Comparison of ENCODE assay signal across 10 mouse cellular contexts in genomic region chr4:133877850-133878755, GRCm38 (mm10). TPM values are rescaled to one million over a fixed set of nuclear protein-coding genes. Genes with fewer than 3 reads are reported as not detected.
A peak's percentile ranks its signal among the peaks of the same experiment; 100 is the strongest.
DNase-seq lines count a peak whose midpoint lies in the region; ATAC-seq and TF ChIP-seq lines count a peak whose summit lies in the region.
"Had no signal": no experiment of that assay in that cellular context is flagged by ENCODE, and none has a peak within 500 bp of the region (broad histone marks: within the 10 kb centered on the region; RNA-seq: fewer than 3 reads in every experiment).

No protein-coding gene starts in this region.

- no peaks in the 10 kb centered on the region for H3K36me3 ChIP-seq in hindbrain, embryonic 11.5 days (ENCODE audit: control insufficient read depth, insufficient read depth, low read length)
- peaks cover 3% of the 10 kb centered on the region; the same call in 1 of the 2 replicates for H3K36me3 ChIP-seq in hindbrain, embryonic 16.5 days (ENCODE audit: control insufficient read depth, insufficient read depth, low read length)
- no peaks in the 10 kb centered on the region for H3K36me3 ChIP-seq in C2C12 (ENCODE audit: control insufficient read depth, insufficient read depth)
- no peaks in the 10 kb centered on the region for H3K36me3 ChIP-seq in liver, embryonic 15.5 days (replicated peaks)
- H3K36me3 ChIP-seq in hindbrain, embryonic 12.5 days, result no peaks in the 10 kb centered on the region
- H3K36me3 ChIP-seq: forebrain, embryonic 12.5 days had no signal

- H3K27ac ChIP-seq in hindbrain, embryonic 11.5 days (ENCODE audit: low read depth, low read length), result no peak overlapping the region
- no peak overlapping the region for H3K27ac ChIP-seq in hindbrain, embryonic 16.5 days (ENCODE audit: low read depth, low read length)
- H3K27ac ChIP-seq in bone marrow, adult 2 months (ENCODE audit: control insufficient read depth, insufficient read depth, low read depth, low read length, poor library complexity), result no peak overlapping the region
- peak overlapping the region; percentile 98; the same call in 1 of the 2 replicates for H3K27ac ChIP-seq in liver, embryonic 15.5 days (replicated peaks)
- no peak overlapping the region for H3K27ac ChIP-seq in hindbrain, embryonic 12.5 days
- H3K27ac ChIP-seq: forebrain, embryonic 12.5 days had no signal

- no peak overlapping the region for H3K4me2 ChIP-seq in hindbrain, embryonic 11.5 days (replicated peaks; ENCODE audit: low read depth, low read length)
- H3K4me2 ChIP-seq in hindbrain, embryonic 16.5 days (ENCODE audit: low read length), result no peak overlapping the region
- H3K4me2 ChIP-seq in liver, embryonic 15.5 days, result no peak overlapping the region
- no peak overlapping the region for H3K4me2 ChIP-seq in hindbrain, embryonic 12.5 days (replicated peaks)
- H3K4me2 ChIP-seq: forebrain, embryonic 12.5 days had no signal

- no peaks in the 10 kb centered on the region for H3K79me3 ChIP-seq in C2C12 (ENCODE audit: low read depth)

- H3K9me3 ChIP-seq in hindbrain, embryonic 11.5 days (ENCODE audit: control insufficient read depth, low read length), result no peaks in the 10 kb centered on the region
- no peaks in the 10 kb centered on the region for H3K9me3 ChIP-seq in hindbrain, embryonic 16.5 days (ENCODE audit: control insufficient read depth, low read length)
- no peaks in the 10 kb centered on the region for H3K9me3 ChIP-seq in liver, embryonic 15.5 days (replicated peaks)
- no peaks in the 10 kb centered on the region for H3K9me3 ChIP-seq in hindbrain, embryonic 12.5 days (replicated peaks)
- H3K9me3 ChIP-seq: forebrain, embryonic 12.5 days had no signal

- H3K4me1 ChIP-seq in hindbrain, embryonic 11.5 days (replicated peaks; ENCODE audit: control insufficient read depth, insufficient read depth, low read length), result no peaks in the 10 kb centered on the region
- H3K4me1 ChIP-seq in hindbrain, embryonic 16.5 days (ENCODE audit: control insufficient read depth, insufficient read depth, low read depth, low read length), result no peaks in the 10 kb centered on the region
- peaks cover 6% of the 10 kb centered on the region; the same call in 1 of the 2 replicates for H3K4me1 ChIP-seq in bone marrow, adult 2 months (ENCODE audit: control insufficient read depth, insufficient read depth, low read length)
- H3K4me1 ChIP-seq in liver, embryonic 15.5 days (replicated peaks), result peaks cover 79% of the 10 kb centered on the region
- H3K4me1 ChIP-seq in hindbrain, embryonic 12.5 days, result no peaks in the 10 kb centered on the region

- no peak overlapping the region for H3ac ChIP-seq in C2C12 (ENCODE audit: control insufficient read depth, insufficient read length, low read depth)

- TF ChIP-seq POLR2A in bone marrow, adult 2 months (IDR thresholded peaks at IDR 0.05; ENCODE audit: borderline replicate concordance, control insufficient read depth, low read depth, low read length), result no peak

- ATAC-seq in hindbrain, embryonic 11.5 days (ENCODE audit: low FRiP score), result no peak
- no peak for ATAC-seq in hindbrain, embryonic 16.5 days
- ATAC-seq in liver, embryonic 15.5 days (ENCODE audit: insufficient read depth), result no peak
- no peak for ATAC-seq in hindbrain, embryonic 12.5 days (ENCODE audit: low FRiP score)
- no peak for ATAC-seq in inflammation-experienced regulatory T-cells, adult 6 months

- TF ChIP-seq CTCF in C2C12 (IDR thresholded peaks at IDR 0.05; ENCODE audit: control insufficient read depth, insufficient read depth, insufficient read length), result peak; percentile 40
- peak; percentile 85 for TF ChIP-seq CTCF in bone marrow, adult 2 months (IDR thresholded peaks at IDR 0.05; ENCODE audit: control insufficient read depth, insufficient read depth, low read length)

- H3K27me3 ChIP-seq in hindbrain, embryonic 11.5 days (ENCODE audit: control insufficient read depth, insufficient read depth, low read length), result no peaks in the 10 kb centered on the region
- H3K27me3 ChIP-seq in hindbrain, embryonic 16.5 days (replicated peaks; ENCODE audit: control insufficient read depth, insufficient read depth, low read length), result no peaks in the 10 kb centered on the region
- peaks cover 11% of the 10 kb centered on the region for H3K27me3 ChIP-seq in C2C12 (ENCODE audit: control insufficient read depth, insufficient read depth, insufficient read length)
- no peaks in the 10 kb centered on the region; the same call in 1 of the 2 replicates for H3K27me3 ChIP-seq in liver, embryonic 15.5 days
- no peaks in the 10 kb centered on the region for H3K27me3 ChIP-seq in hindbrain, embryonic 12.5 days
- H3K27me3 ChIP-seq: forebrain, embryonic 12.5 days had no signal

- 87% methylated on average over 14 of the region's 14 CpGs for WGBS in hindbrain, embryonic 11.5 days
- WGBS in hindbrain, embryonic 16.5 days, result 90% methylated on average over 14 of the region's 14 CpGs
- WGBS in bone marrow, adult 2 months, result 77% methylated on average over 14 of the region's 14 CpGs
- 71% methylated on average over 14 of the region's 14 CpGs for WGBS in liver, embryonic 15.5 days (ENCODE audit: insufficient replicate concordance)
- 85% methylated on average over 14 of the region's 14 CpGs for WGBS in hindbrain, embryonic 12.5 days

- H3K9ac ChIP-seq in hindbrain, embryonic 11.5 days (ENCODE audit: low read depth, low read length), result no peak overlapping the region
- no peak overlapping the region for H3K9ac ChIP-seq in hindbrain, embryonic 16.5 days (ENCODE audit: low read depth, low read length)
- H3K9ac ChIP-seq in liver, embryonic 15.5 days, result no peak overlapping the region
- no peak overlapping the region for H3K9ac ChIP-seq in hindbrain, embryonic 12.5 days
- H3K9ac ChIP-seq: forebrain, embryonic 12.5 days had no signal

- DNase-seq in hindbrain, embryonic 11.5 days (ENCODE audit: low spot score), result peak; percentile 36
- no peak for DNase-seq in layer of hippocampus, adult 9-11 months
- DNase-seq: right cerebral cortex, postnatal 25 days had no signal

- no peak overlapping the region for H3K4me3 ChIP-seq in hindbrain, embryonic 11.5 days (ENCODE audit: low read depth, low read length)
- no peak overlapping the region for H3K4me3 ChIP-seq in hindbrain, embryonic 16.5 days (ENCODE audit: low read length)
- H3K4me3 ChIP-seq in C2C12 (ENCODE audit: insufficient read depth, poor library complexity, severe bottlenecking), result no peak overlapping the region
- no peak overlapping the region for H3K4me3 ChIP-seq in bone marrow, adult 2 months (replicated peaks; ENCODE audit: control insufficient read depth, low read depth, low read length)
- no peak overlapping the region for H3K4me3 ChIP-seq in liver, embryonic 15.5 days (replicated peaks)
- H3K4me3 ChIP-seq in hindbrain, embryonic 12.5 days, result no peak overlapping the region
- H3K4me3 ChIP-seq: forebrain, embryonic 12.5 days had no signal

- no peaks in the 10 kb centered on the region for H3K79me2 ChIP-seq in C2C12 (ENCODE audit: control insufficient read depth, insufficient read depth)

TF ChIP-seq in C2C12, 6 proteins besides CTCF, POLR2A, EP300 and RAD21:
- no peak for TF ChIP-seq MYOG (IDR thresholded peaks at IDR 0.05; ENCODE audit: control insufficient read depth, extremely low read depth, insufficient read length)
- no peak for TF ChIP-seq CEBPB (IDR thresholded peaks at IDR 0.05; ENCODE audit: low read depth)
- TF ChIP-seq FOSL1 (IDR thresholded peaks at IDR 0.05; ENCODE audit: insufficient read depth, low read length, poor library complexity, severe bottlenecking), result no peak
- no peak for TF ChIP-seq MYOD1 (IDR thresholded peaks at IDR 0.05; ENCODE audit: control insufficient read depth, insufficient read length, low read depth)
- TF ChIP-seq MAX (IDR thresholded peaks at IDR 0.05), result no peak
- no peak for TF ChIP-seq USF1 (IDR thresholded peaks at IDR 0.05; ENCODE audit: low read depth)

RNA-seq across cellular contexts. Expression of gene Rps6ka1, which starts 9.5 kb away (rescaled TPM):
- 27.9 and 28.7 TPM in 2 replicates for polyA plus RNA-seq in hindbrain, embryonic 11.5 days (2014; fragmentation: Nextera tagmentation; extraction: Ambion mirVana)
- polyA plus RNA-seq in hindbrain, embryonic 16.5 days (2015; fragmentation: Nextera tagmentation; extraction: Ambion mirVana), result 25.7 and 28.2 TPM in 2 replicates
- polyA plus RNA-seq in C2C12 (2012; fragmentation: generic; extraction: Trizol), result 2.4 TPM
- 36.1 and 79.3 TPM in 2 replicates for polyA plus RNA-seq in bone marrow, adult 2 months (2011; ENCODE audit: insufficient read depth, insufficient read length, low replicate concordance, missing spikeins)
- 68.0 and 77.2 TPM in 2 replicates for polyA plus RNA-seq in liver, embryonic 15.5 days (2015; fragmentation: Nextera tagmentation; extraction: Ambion mirVana)
- polyA plus RNA-seq in hindbrain, embryonic 12.5 days (2016; fragmentation: Nextera tagmentation; extraction: Ambion mirVana), result 30.3 and 37.4 TPM in 2 replicates
- 100 to 1,000 TPM in 1 of 3 experiments, 10 to 100 TPM in 2; 88.8 to 145 (median 91.9) TPM for polyA plus RNA-seq in inflammation-experienced regulatory T-cells, adult 6 months (2017; shearing (Covaris generic))
